Mouse (Mus musculus) cerebellum, postnatal 10 days (tissue): ENCODE data around the gene H6pd.
A peak's percentile ranks its signal among the peaks of the same experiment; 100 is the strongest.

ENCODE experiments used
- DNase-seq, 2 experiments: peaks; one replicate each; pipeline ENCODE4 v3.0.0; 2021; ENCODE audit warnings: mixed read lengths in 2 of 2

H6pd gene

GRCm38 (mm10) chr4:149971393-149971792 is 37.4 kb downstream of the H6pd start:
- no peak for DNase-seq

- DNase-seq = no peak
Measured at GRCm38 (mm10) chr4:149968526-149968925, 40.3 kb downstream of the H6pd start.

- peak; percentile 61 to 70 for DNase-seq
Measured at GRCm38 (mm10) chr4:149966963-149967362, 41.9 kb downstream of the H6pd start.

- DNase-seq = peak; percentile 74 to 83
Measured at GRCm38 (mm10) chr4:149966252-149966651, 42.6 kb downstream of the H6pd start.

GRCm38 (mm10) chr4:149965672-149966071 is 43.2 kb downstream of the H6pd start:
- DNase-seq = no peak

GRCm38 (mm10) chr4:149965242-149965641 is 43.6 kb downstream of the H6pd start:
- DNase-seq = no peak

- DNase-seq = no peak
Measured at GRCm38 (mm10) chr4:149964770-149965169, 44.1 kb downstream of the H6pd start.

- peak in 1 of 2 experiments; percentile 57 for DNase-seq
Measured at GRCm38 (mm10) chr4:149964285-149964684, 44.5 kb downstream of the H6pd start.

GRCm38 (mm10) chr4:149960391-149960790 is 48.4 kb downstream of the H6pd start:
- DNase-seq = no peak

- no peak for DNase-seq
Measured at GRCm38 (mm10) chr4:149959816-149960215, 49.0 kb downstream of the H6pd start.

- DNase-seq = peak; percentile 89 to 93
Measured at GRCm38 (mm10) chr4:149958566-149958965, 50.3 kb downstream of the H6pd start.

GRCm38 (mm10) chr4:149956048-149956447 is 52.8 kb downstream of the H6pd start:
- no peak for DNase-seq

GRCm38 (mm10) chr4:149955631-149956030 is 53.2 kb downstream of the H6pd start:
- no peak for DNase-seq

GRCm38 (mm10) chr4:149954893-149955439 is 53.9 kb downstream of the H6pd start, which contains the start of gene Spsb1:
Gene Spsb1, minus strand, starts transcription at chr4:149955043.
- peak; percentile 95 to 98 for DNase-seq

GRCm38 (mm10) chr4:149953621-149954481 is 55.0 kb downstream of the H6pd start:
- DNase-seq = peak; percentile 76 to 80

GRCm38 (mm10) chr4:149952201-149952600 is 56.6 kb downstream of the H6pd start:
- DNase-seq = peak; percentile 61 to 84

- DNase-seq = no peak
Measured at GRCm38 (mm10) chr4:149951201-149951600, 57.6 kb downstream of the H6pd start.

GRCm38 (mm10) chr4:149949691-149950090 is 59.1 kb downstream of the H6pd start:
- no peak for DNase-seq

- DNase-seq = no peak
Measured at GRCm38 (mm10) chr4:149948119-149948518, 60.7 kb downstream of the H6pd start.

- no peak for DNase-seq
Measured at GRCm38 (mm10) chr4:149947396-149947795, 61.4 kb downstream of the H6pd start.

GRCm38 (mm10) chr4:149945194-149945593 is 63.6 kb downstream of the H6pd start:
- no peak for DNase-seq

- no peak for DNase-seq
Measured at GRCm38 (mm10) chr4:149944214-149944613, 64.6 kb downstream of the H6pd start.

- peak; percentile 49 to 50 for DNase-seq
Measured at GRCm38 (mm10) chr4:149942831-149943741, 65.7 kb downstream of the H6pd start.
